Mouse (Mus musculus): ENCODE measurements around the gene Adamtsl4. TPM values are rescaled to one million over a fixed set of nuclear protein-coding genes. Genes with fewer than 3 reads are reported as not detected.
"Not testable (repeated sequence)": the region's sequence is repeated elsewhere in the genome, so short reads cannot be mapped to it uniquely, and the experiment has no call there.

Adamtsl4 gene
- total and polyA plus RNA-seq, 3 experiments = 6.0 to 17.4 (median 8.8) TPM

GRCm38 (mm10) chr3:95660788-95661478 is 26.8 kb downstream of the Adamtsl4 start:
- DNase-seq = peak; percentile 36

- no peak for DNase-seq
These were observed 27.8 kb downstream of the Adamtsl4 start for GRCm38 (mm10) chr3:95659948-95660347.

GRCm38 (mm10) chr3:95658868-95659712 is 28.6 kb downstream of the Adamtsl4 start:
- DNase-seq = peak; percentile 87

- peak; percentile 97 for DNase-seq
These were observed 29.4 kb downstream of the Adamtsl4 start, which contains the start of gene Mcl1 for GRCm38 (mm10) chr3:95658236-95658867. TSS of gene Mcl1 (plus strand) at chr3:95658788.

- DNase-seq = no peak
These were observed 30.0 kb downstream of the Adamtsl4 start for GRCm38 (mm10) chr3:95657711-95658110.

GRCm38 (mm10) chr3:95657108-95657507 is 30.6 kb downstream of the Adamtsl4 start:
- DNase-seq = no peak

GRCm38 (mm10) chr3:95655437-95655836 is 32.3 kb downstream of the Adamtsl4 start:
- DNase-seq = peak; percentile 52

- DNase-seq = not testable (repeated sequence)
These were observed 33.3 kb downstream of the Adamtsl4 start for GRCm38 (mm10) chr3:95654371-95654770.

GRCm38 (mm10) chr3:95653473-95654034 is 34.2 kb downstream of the Adamtsl4 start:
- peak; percentile 42 for DNase-seq

- no peak for DNase-seq
These were observed 34.8 kb downstream of the Adamtsl4 start for GRCm38 (mm10) chr3:95652871-95653270.

- DNase-seq = no peak
These were observed 35.4 kb downstream of the Adamtsl4 start for GRCm38 (mm10) chr3:95652204-95652811.

GRCm38 (mm10) chr3:95651391-95652203 is 36.1 kb downstream of the Adamtsl4 start:
- DNase-seq = no peak

- no peak for DNase-seq
These were observed 36.7 kb downstream of the Adamtsl4 start for GRCm38 (mm10) chr3:95651033-95651373.

GRCm38 (mm10) chr3:95650276-95651032 is 37.3 kb downstream of the Adamtsl4 start:
- DNase-seq = peak; percentile 74

GRCm38 (mm10) chr3:95648016-95648415 is 39.7 kb downstream of the Adamtsl4 start:
- no peak for DNase-seq

GRCm38 (mm10) chr3:95645313-95646235 is 42.1 kb downstream of the Adamtsl4 start:
- no peak for DNase-seq

GRCm38 (mm10) chr3:95643097-95643496 is 44.6 kb downstream of the Adamtsl4 start:
- DNase-seq = no peak

- DNase-seq = no peak
These were observed 48.0 kb downstream of the Adamtsl4 start for GRCm38 (mm10) chr3:95639694-95640093.

GRCm38 (mm10) chr3:95636072-95636471 is 51.6 kb downstream of the Adamtsl4 start:
- DNase-seq = no peak
